Mouse (Mus musculus): Measurements from ENCODE around the gene Diexf. TPM values are rescaled to one million over a fixed set of nuclear protein-coding genes. Genes with fewer than 3 reads are reported as not detected.
A peak's percentile ranks its signal among the peaks of the same experiment; 100 is the strongest.

Diexf gene
- total RNA-seq (2021), result 10 to 100 TPM; 10.1 to 12.4 TPM
- long read RNA-seq, experiment 1, partial matches to known transcripts, result 0 of 2 reads
- long read RNA-seq, experiment 1, other reads (novel, unspliced or antisense), result 2 of 2 reads
- long read RNA-seq, experiment 2, full-length matches to known transcripts, result 1 of 2 reads
- long read RNA-seq, experiment 2, partial matches to known transcripts, result 1 of 2 reads
- long read RNA-seq, experiment 2, other reads (novel, unspliced or antisense), result 0 of 2 reads

DNA sequence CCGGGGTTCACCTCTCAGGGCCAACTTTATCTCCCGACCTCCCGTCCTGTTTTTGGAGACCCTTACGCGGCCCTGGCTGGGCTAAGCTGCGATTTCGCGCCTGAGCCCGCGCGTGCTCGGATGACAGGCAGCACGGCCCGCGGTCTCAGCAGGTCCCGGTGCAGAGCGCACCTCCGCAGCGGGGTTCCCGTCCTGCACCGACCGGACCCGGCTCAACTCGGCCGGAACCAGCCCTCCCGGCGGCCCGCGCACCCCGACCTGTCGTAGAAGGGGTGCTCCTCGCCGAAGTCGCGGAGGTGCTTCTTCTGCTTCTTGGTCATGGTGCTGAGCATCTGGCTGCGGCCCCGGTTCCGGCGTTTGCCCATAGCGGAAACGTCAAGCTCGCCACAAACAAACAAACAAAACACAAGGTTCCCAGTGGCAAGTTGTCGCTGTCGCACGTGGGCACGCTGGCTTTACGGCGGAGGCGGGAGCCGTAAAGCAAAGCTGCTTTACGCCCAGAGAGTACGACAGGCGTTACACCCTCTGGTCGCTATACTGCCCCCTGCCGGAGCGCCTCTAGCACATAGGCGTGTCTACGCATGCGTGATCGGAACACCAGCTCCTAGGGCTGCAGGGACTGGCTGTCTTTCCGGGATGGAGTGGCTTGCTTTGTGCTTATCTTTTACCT lies at the start of gene Diexf:
TSS of gene Diexf (minus strand) at position 487 of the 670 bp plus-strand sequence.
- DNase-seq, result peak; percentile 96 to 99

DNA sequence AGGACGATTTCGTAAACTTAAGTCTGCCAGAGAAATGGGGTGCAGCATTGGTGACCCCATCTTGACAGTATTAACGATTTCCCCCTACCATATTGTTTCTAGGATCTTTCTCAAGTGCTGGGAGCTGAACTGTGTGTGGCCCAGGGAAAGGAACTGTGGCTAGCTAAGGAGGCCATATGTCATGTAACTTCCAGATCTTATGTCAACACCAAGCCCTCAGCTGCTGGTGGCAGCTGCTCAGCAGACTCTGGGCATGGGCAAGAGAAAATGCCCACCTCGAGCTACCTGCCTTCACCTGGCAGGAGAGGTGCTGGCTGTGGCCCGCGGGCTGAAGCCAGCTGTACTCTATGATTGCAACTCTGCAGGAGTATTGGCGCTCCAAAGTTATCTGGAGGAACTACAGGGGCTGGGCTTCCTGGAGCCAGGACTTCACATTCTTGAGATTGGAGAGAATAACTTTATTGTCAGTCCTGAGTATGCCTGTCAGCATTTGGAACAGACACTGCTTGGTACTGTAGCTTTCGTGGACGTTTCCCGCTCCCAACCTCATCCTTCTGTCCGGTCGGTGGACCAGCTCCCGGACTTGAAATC lies 44.2 kb upstream of the Diexf start:
- DNase-seq, result peak in 1 of 2 experiments; percentile 24

DNA sequence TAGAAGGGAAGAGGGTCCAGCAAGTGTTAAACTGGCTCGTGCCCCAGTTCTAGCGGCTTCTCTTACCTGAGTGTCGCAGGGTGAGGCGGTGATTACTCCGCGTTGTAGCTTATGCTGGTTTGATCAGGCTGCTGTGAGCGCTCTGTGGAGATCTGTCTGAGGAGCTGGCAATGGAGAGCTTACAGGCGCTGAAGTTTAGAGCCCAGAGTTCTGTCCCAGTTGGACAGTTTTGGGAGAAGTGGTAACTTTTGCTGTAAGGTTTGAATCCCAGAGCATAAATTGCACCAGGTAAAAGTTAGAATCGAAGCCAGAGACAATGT lies 43.7 kb upstream of the Diexf start:
- DNase-seq, result no peak

DNA sequence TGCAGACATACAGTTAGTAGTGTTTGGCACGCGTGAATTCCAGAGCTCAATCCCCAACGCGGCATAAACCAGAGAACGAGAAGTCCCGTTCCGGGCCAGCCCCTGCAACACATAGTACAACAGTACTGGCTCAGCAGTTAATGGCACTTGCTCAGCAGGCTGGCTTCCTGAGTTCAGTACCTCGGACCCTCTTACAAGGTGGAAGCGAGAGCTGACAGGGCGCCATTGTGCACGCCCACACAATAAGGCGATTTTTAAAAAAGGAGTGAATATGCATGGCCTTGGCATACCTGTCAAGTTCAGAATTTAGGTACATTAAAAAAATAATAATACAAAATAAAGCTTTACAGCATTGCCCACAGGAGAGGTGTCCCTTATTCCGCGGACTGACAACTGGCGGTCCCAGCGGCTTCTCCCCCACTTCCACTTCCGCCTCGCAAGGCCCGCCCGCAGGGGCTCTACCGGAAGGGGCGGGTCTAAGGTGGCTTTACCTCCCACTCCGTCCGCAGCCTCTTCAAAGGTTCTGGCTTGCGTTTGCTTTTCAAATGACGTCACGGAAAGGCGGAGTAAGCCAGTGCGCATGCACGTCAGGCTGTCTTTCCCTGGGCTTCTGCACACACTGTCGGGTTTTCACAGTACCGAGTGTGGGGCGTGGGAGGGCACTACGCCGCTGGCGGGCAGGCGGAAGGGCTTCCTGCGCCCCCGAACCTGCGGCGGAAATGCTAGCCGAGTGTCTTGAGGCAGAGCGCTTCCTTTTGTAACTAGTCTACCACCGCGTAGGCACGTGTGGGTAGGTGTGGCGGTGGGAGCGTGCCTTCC lies 43.1 kb upstream of the Diexf start:
- DNase-seq, result peak; percentile 98

DNA sequence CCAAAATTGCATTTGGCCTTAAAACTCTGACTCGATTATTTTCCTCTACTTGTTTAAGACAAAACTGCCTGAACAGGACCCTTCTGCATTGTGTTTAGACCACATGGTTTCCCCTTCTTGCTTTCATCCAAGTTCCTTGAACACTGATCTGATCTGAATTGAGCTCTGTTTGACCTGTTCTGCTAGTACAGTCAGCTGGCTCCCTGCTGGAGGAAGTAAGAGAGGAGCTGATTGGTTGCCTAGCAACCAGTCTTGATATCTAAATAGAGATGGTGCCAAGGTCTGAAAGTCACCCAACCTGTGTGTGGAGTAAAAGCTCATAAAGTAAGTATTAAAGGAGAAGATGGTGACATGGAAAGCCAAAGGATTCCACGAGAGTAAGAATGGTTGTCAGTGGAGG lies 39.8 kb upstream of the Diexf start:
- DNase-seq, result peak; percentile 25 to 49

DNA sequence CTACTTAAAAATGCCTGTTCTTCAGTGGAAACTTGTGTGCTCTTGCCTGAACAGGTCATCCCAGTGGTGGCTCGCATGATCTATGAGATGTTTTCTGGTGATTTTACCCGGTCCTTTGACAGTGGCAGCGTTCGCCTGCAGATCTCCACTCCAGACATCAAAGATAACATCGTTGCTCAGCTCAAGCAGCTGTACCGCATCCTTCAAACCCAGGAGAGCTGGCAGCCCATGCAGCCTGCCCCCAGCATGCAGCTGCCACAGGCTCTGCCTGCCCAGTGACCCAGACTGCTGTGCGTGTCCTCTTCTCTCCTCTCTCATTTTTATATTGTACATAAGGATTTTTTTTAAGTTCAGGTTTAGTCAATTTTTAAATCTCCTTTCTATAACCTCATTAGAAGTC lies 39.2 kb upstream of the Diexf start:
- DNase-seq, result no peak

DNA sequence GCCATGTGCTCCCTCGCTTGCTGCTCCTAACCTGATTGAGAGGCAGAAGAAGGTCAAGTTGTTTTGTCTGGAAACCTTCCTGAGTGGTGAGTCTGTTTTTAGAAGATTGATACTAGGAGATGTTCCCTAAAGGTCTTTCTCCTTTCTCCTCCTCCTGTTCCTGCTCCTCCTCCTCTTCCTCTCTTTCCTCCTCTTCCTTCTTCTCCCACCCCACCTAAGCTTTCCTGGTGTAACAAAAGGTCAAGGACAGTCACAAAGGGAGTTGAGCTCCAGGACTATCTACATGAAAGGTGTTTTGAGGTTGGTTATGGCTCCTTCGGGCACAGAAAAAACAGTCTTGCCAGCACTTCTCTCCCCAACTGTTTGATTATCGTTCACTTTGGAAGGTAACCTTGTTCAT lies 37.7 kb upstream of the Diexf start, which contains the start of gene A130010J15Rik:
TSS of gene A130010J15Rik (plus strand) at position 301 of the 400 bp plus-strand sequence.
- DNase-seq, result no peak

DNA sequence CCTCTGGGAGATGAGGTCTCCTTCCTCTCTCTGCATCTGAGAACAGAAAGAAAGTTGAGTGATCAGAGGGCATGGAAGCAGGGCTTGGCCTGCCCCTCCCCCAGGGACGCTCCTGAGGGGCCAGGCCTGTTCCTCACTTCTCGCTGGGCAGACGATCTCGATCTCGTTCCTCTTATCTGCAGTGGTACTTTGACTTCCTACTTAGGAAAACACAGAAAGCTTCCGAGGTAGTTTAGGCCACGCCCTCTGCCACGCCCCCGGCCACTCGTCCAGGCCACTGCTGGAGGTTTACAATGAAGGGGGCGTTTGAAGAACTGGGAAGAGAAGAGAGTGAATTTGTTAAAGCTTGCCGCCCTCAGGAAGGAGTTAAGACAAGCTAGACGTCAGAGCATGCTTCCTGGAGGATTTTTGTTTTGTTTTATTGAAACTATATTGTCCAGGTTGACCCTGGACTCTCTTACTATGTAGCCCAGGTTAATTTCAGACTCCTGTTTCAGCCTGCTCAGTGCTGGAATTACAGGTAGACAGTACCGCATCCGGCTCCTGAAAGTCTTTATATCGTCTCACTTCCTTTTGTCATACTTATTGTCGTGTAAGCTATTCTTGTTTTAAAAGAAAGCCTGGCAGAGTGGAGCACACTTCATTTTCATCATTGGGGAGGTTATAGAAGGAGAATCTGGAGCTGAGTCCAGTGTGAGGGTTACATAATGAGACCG lies 30.4 kb upstream of the Diexf start:
- peak; percentile 48 to 52 for DNase-seq

DNA sequence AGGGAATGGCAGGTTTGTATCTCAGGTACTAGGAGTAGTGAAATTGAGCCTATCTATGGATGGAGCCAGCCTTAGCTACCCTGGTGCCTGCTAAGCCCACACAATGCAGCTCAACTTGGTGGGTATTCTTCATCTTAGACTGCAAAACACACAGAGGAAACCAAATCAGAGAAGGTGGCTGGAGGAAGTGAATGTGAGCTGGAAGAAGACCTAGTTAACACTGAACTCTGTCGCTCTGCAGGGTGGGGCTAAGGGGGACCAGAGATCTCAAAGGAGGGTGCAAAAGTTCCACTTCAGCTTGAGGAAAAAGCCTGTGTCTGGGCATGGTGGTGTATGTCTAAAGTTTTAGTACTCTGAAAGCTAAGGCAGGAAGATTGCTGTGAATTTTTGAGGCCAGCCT lies 29.5 kb upstream of the Diexf start:
- no peak for DNase-seq

DNA sequence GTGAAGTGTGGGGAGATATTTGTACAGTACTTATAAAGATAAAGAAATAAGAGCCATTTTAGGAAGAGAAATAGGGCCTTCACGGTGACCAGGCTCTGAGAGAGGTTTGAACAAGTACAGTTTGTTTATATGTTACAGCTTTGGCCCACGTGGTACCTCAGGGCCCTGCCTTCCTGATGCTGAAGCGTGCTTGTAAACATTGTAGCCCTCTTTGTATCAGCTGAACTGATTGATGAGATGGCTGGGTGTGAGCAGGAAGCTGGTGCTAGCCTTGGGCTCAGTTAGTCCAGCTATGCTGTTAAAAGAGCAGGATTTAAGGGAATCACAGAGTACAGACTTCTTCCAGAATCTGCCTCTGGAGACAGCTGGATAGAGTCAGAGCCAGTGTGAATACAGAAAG lies 29.1 kb upstream of the Diexf start:
- DNase-seq, result no peak

DNA sequence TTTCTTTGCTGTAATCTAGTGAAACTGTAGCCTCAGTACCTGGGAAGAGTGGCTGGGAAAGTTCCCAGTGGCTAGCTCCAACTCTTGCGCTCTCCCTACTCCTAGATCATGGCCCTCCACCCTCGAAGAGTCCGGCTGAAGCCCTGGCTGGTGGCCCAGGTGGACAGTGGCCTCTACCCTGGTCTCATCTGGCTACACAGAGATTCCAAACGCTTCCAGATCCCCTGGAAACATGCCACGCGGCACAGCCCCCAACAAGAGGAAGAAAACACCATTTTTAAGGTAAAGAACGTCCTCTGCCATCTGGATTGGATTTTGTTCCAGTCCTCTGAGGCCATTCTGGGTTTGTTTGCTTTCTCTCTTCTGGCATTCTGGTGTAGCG lies 27.0 kb upstream of the Diexf start:
- no peak for DNase-seq

DNA sequence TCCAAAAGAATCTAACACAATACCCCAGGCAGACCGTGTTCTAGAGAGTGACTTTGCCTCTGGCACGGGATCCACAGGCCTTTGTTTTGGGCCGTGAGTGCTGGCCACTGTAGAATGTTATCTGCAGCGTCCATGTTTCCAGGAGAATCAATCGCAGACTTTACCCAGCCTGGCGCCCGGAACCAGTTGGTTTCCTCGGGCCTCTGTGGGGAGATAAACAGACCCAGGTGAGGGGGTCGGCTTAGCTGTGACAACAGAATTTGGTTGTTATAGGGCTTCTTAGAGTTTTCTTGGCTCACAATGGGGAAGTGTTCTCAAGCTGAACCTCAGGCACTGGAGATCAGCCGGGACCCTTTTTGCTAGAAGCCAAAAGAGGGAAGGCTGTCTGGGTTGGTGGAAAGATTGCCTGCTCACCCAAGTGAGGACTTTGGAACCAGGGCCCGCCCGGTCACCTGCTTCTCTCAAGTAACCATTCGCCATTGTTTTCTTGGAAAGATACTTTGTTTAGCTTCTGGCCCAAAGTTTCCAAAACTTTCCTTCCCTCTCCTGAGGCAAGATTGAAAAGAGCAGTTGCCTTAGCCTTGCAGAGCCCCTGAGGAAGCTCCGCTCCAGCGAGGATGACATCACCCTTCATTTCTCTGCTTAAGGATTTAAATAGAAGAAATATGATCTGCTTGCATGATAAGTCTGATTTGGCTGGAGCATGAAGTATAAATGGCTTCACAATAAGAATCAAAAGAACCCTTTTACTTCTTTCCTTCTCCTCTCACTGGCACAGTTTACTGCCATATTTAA lies 26.4 kb upstream of the Diexf start:
- DNase-seq, result peak in 1 of 2 experiments; percentile 18

DNA sequence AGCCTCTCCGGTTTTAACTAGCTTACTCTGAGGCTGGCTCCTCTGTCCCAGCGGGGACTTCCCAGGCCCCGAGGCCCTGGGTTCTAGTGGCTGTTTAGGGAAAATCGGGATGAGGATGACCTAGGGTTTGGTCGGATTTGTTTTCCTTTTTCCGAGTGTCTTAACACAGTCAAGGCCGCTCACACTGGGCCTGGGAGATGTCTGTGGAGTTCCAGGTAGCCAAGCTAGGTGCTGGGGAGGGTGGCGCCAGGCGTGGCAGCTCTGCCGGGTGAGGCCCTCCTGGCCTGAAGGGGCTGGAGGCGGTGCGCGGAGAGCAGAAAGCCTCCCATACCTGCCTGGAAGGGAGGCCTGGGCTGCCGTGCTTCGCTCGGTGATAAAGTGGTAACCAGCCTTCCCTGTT lies 23.5 kb upstream of the Diexf start:
- no peak for DNase-seq

DNA sequence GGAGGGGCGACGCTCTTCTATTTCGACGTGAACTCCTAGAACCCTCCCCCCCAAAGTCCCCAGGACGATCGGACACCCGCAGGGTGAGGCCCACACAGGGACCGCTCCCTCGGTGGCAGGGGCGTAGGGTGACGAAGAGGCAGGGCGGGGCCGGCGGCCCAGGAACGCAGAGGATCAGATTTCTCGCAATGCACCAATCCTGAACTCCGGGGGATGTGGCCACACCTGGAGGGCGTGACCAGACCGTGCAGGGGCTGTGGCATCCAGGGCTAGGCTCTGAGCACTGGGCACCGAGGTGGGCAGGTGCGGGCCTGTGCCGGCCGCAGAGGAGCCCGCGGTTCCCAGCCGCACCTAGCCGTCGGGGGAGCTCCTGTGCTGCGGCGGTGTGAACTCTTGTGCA lies 22.8 kb upstream of the Diexf start, which contains the start of gene Irf6:
TSS of gene Irf6 (plus strand) at position 240 of the 400 bp plus-strand sequence.
- DNase-seq, result peak; percentile 53 to 71

DNA sequence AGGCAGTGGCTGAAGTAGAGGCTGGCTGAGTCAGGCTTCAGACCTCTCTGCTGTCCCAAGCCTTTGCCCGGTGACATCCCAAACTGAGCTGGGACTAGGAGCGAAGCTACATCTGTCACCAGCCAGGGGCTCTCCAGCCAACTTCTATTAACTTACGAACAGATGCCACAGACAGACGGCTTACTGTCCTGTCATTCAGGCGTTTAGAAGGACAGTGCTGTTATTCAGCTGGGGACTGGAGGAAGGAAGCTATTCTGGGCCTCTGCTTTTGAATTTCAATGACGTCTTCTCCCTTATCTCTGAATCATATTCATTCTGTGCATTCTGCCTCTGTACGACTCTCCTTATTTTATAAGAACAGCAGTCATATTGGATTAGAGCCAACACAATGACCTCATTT lies 21.1 kb upstream of the Diexf start:
- no peak for DNase-seq

DNA sequence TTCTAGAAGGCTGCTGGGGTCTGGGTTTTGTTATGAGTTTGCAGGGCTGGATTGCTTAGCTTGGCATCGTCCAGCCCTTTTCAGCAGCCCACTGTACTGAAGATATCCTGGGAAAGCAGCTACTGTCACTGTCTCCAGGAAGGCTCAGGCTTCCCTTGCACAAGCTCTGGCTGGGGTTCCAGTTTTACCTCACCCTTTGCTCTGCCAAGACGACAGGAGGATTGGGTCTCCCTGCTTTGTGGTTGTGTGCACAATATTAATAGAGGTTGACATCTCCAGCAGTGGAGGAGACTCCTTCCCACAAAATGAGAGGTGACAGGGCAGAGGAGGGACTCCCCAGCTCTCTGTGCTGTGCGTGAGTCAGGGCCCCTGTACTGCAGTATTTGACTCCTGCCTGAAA lies 19.2 kb upstream of the Diexf start:
- no peak for DNase-seq

DNA sequence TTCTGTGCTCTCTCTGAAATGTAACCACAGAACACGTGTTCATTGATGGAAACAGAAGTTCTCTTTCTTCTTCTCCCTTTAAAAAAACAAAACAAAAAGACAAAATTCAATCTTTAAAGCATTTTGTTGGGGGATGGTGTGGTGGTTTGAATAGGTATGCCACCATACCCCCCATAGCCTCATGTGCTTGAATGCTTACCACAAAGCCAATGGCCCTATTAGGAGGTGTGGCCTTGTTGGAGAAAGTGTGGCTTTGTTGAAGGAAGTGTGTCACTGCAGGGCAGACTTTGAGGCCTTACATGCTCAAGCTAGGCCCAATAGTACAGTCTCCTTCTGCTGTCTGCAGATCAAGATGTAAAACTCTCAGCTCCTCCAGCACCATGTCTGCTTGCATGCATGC lies 16.3 kb upstream of the Diexf start:
- DNase-seq, result no peak

DNA sequence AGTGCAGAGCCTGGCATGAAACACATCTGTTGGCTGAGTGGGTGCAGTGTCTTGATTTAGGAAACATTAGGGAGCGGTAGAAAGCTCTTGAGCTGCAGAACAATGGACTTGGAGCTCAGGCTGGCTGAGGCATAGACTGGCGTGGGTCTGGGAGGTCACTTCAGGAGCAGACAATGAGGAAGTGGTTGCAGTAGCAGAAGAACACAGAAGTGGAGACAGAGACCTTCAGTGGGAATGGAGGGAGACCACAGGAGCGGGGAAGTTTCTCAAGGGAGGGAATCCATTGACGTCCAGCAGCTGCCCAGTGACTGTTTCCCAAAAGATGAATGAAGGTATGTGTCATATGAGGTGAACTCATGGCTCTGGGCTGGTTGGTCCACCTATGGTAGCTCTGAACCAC lies 15.0 kb upstream of the Diexf start:
- DNase-seq, result no peak

DNA sequence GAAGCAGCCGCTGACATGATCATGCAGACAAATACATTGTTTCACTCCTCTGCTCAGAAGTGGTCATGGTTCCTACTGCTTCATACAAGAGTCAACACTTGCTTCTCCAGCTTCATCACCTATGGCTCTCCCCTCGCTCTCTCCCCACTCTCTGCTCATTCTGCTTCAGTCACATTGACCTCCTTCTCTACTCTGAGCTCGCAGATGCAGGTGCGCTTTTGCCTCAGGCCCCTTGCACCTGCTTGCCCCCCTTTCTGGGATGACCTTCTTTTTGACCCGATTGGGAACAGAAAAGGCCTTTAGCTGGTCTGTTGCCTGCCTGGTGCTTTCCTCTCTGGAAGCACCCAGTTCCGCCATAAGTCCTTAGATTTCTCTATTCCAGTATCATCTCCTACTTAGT lies 14.4 kb upstream of the Diexf start:
- DNase-seq, result no peak

DNA sequence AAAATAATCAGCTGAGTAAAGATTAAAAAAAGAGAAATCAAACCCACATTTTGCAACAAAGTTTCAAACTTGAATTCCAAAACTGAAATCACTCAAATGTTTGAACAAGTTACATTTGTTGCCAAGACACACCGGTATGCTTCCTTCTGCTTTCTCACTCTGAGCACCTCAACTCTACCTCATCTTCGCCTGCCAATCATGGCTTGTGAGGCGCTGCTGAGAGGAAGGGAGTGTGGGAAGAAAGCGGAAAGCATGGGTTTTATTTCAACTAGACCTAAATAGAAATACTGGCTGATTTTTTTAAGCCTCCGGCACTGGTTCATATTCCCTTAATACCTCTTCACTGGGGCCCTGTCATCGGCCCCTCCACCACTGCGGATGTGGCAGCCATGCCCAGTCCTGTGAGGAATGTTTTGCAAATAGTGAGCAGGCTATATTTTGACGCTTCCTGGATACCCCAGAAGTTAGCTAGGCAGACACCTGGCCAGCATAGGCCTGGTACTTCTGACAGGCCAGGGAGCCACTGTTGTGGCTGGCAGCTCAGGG lies 12.5 kb upstream of the Diexf start:
- no peak for DNase-seq

DNA sequence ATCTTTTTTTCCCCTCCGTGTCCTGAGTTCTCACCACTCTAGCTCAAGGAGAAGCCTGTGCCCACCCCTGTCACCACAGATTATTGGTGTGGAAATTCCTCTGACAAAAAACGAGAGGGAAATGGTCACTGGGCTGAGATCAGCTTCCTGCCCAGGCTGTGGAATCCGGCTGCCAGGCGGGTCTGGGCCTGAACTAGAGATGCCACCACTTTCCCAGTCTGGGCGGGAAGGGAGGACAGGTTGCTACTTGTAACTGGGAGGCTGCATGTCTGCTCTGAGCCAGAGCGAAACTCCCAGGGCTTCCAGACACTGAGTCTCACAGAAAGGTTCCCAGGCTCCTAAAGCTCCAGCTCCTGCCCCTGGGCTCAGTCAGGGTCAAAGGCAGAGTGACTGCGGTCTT lies 11.0 kb upstream of the Diexf start:
- DNase-seq, result no peak

All from heart, adult 18-20 months (tissue).